Mouse (Mus musculus): ENCODE measurements at regions not wholly inside any gene's neighbourhood (a gene's known extent, or its start where the extent isn't known, plus 50 kb on each side); places are given as distances from the start of the nearest gene placed in this dataset.
A peak's percentile ranks its signal among the peaks of the same experiment; 100 is the strongest.

- H3K4me1 ChIP-seq (ENCODE audit: control insufficient read depth, insufficient read depth, low read length), result no peaks in the 10 kb centered on the region
- 76% methylated on average over 3 of the region's 3 CpGs for WGBS
- H3K27me3 ChIP-seq (ENCODE audit: control insufficient read depth, insufficient read depth, low read length), result no peaks in the 10 kb centered on the region
- H3K36me3 ChIP-seq (ENCODE audit: control insufficient read depth, insufficient read depth, low read length), result no peaks in the 10 kb centered on the region
- H3K9ac ChIP-seq (ENCODE audit: low read depth, low read length), result no peak overlapping the region
- DNase-seq (ENCODE audit: extremely low read depth, low read depth, low spot score), result no peak
- H3K27ac ChIP-seq (replicated peaks; ENCODE audit: insufficient read depth, low read depth, low read length), result no peak overlapping the region
- H3K79me2 ChIP-seq (ENCODE audit: control insufficient read depth, insufficient read depth, low read length), result no peaks in the 10 kb centered on the region
- TF ChIP-seq CTCF (IDR thresholded peaks at IDR 0.05; ENCODE audit: low read depth, low read length) (no peak), POLR2A (IDR thresholded peaks at IDR 0.05; ENCODE audit: extremely low read depth, insufficient read depth, low read length) (no peak)
- H3K4me3 ChIP-seq (ENCODE audit: insufficient read depth, low read depth, low read length), result no peak overlapping the region
Observed at GRCm38 (mm10) chr2:178976495-178976894, 465.7 kb upstream of the Cdh4 start.

GRCm38 (mm10) chr2:178979451-178979850 lies 462.8 kb upstream of the Cdh4 start:
- H3K9ac ChIP-seq (ENCODE audit: low read depth, low read length), result no peak overlapping the region
- H3K4me3 ChIP-seq (ENCODE audit: insufficient read depth, low read depth, low read length), result no peak overlapping the region
- H3K4me1 ChIP-seq (ENCODE audit: control insufficient read depth, insufficient read depth, low read length), result no peaks in the 10 kb centered on the region
- WGBS, result 90% methylated on average over 9 of the region's 9 CpGs
- no peaks in the 10 kb centered on the region for H3K36me3 ChIP-seq (ENCODE audit: control insufficient read depth, insufficient read depth, low read length)
- H3K79me2 ChIP-seq (ENCODE audit: control insufficient read depth, insufficient read depth, low read length), result no peaks in the 10 kb centered on the region
- no peak for TF ChIP-seq POLR2A (IDR thresholded peaks at IDR 0.05; ENCODE audit: extremely low read depth, insufficient read depth, low read length)
- no peak for TF ChIP-seq CTCF (IDR thresholded peaks at IDR 0.05; ENCODE audit: low read depth, low read length)
- no peaks in the 10 kb centered on the region for H3K27me3 ChIP-seq (ENCODE audit: control insufficient read depth, insufficient read depth, low read length)
- H3K27ac ChIP-seq (replicated peaks; ENCODE audit: insufficient read depth, low read depth, low read length), result no peak overlapping the region
- no peak for DNase-seq (ENCODE audit: extremely low read depth, low read depth, low spot score)

- Histone ChIP-seq H3K9ac (ENCODE audit: low read depth, low read length) (no peak overlapping the region), H3K27ac (replicated peaks; ENCODE audit: insufficient read depth, low read depth, low read length) (no peak overlapping the region), H3K79me2 (ENCODE audit: control insufficient read depth, insufficient read depth, low read length) (no peaks in the 10 kb centered on the region), H3K4me1 (ENCODE audit: control insufficient read depth, insufficient read depth, low read length) (no peaks in the 10 kb centered on the region), H3K4me3 (ENCODE audit: insufficient read depth, low read depth, low read length) (no peak overlapping the region), H3K27me3 (ENCODE audit: control insufficient read depth, insufficient read depth, low read length) (no peaks in the 10 kb centered on the region), H3K36me3 (ENCODE audit: control insufficient read depth, insufficient read depth, low read length) (no peaks in the 10 kb centered on the region)
- peak; percentile 15 for DNase-seq (ENCODE audit: extremely low read depth, low read depth, low spot score)
- TF ChIP-seq POLR2A (IDR thresholded peaks at IDR 0.05; ENCODE audit: extremely low read depth, insufficient read depth, low read length) (no peak), CTCF (IDR thresholded peaks at IDR 0.05; ENCODE audit: low read depth, low read length) (no peak)
- 21% methylated on average over 7 of the region's 7 CpGs for WGBS
Observed at GRCm38 (mm10) chr2:178981736-178982502, 460.3 kb upstream of the Cdh4 start.

GRCm38 (mm10) chr2:178983801-178984200 lies 458.4 kb upstream of the Cdh4 start:
- TF ChIP-seq CTCF (IDR thresholded peaks at IDR 0.05; ENCODE audit: low read depth, low read length), result no peak
- TF ChIP-seq POLR2A (IDR thresholded peaks at IDR 0.05; ENCODE audit: extremely low read depth, insufficient read depth, low read length), result no peak
- no peaks in the 10 kb centered on the region for H3K4me1 ChIP-seq (ENCODE audit: control insufficient read depth, insufficient read depth, low read length)
- no peak overlapping the region for H3K9ac ChIP-seq (ENCODE audit: low read depth, low read length)
- no peak overlapping the region for H3K4me3 ChIP-seq (ENCODE audit: insufficient read depth, low read depth, low read length)
- H3K36me3 ChIP-seq (ENCODE audit: control insufficient read depth, insufficient read depth, low read length), result no peaks in the 10 kb centered on the region
- no peak for DNase-seq (ENCODE audit: extremely low read depth, low read depth, low spot score)
- H3K27ac ChIP-seq (replicated peaks; ENCODE audit: insufficient read depth, low read depth, low read length), result no peak overlapping the region
- WGBS, result 88% methylated on average over 8 of the region's 8 CpGs
- no peaks in the 10 kb centered on the region for H3K27me3 ChIP-seq (ENCODE audit: control insufficient read depth, insufficient read depth, low read length)
- no peaks in the 10 kb centered on the region for H3K79me2 ChIP-seq (ENCODE audit: control insufficient read depth, insufficient read depth, low read length)

- no peaks in the 10 kb centered on the region for H3K4me1 ChIP-seq (ENCODE audit: control insufficient read depth, insufficient read depth, low read length)
- H3K9ac ChIP-seq (ENCODE audit: low read depth, low read length), result no peak overlapping the region
- WGBS, result 81% methylated on average over 10 of the region's 10 CpGs
- no peaks in the 10 kb centered on the region for H3K36me3 ChIP-seq (ENCODE audit: control insufficient read depth, insufficient read depth, low read length)
- no peak for DNase-seq (ENCODE audit: extremely low read depth, low read depth, low spot score)
- no peak for TF ChIP-seq CTCF (IDR thresholded peaks at IDR 0.05; ENCODE audit: low read depth, low read length)
- no peak for TF ChIP-seq POLR2A (IDR thresholded peaks at IDR 0.05; ENCODE audit: extremely low read depth, insufficient read depth, low read length)
- H3K79me2 ChIP-seq (ENCODE audit: control insufficient read depth, insufficient read depth, low read length), result no peaks in the 10 kb centered on the region
- H3K4me3 ChIP-seq (ENCODE audit: insufficient read depth, low read depth, low read length), result no peak overlapping the region
- no peak overlapping the region for H3K27ac ChIP-seq (replicated peaks; ENCODE audit: insufficient read depth, low read depth, low read length)
- H3K27me3 ChIP-seq (ENCODE audit: control insufficient read depth, insufficient read depth, low read length), result no peaks in the 10 kb centered on the region
Observed at GRCm38 (mm10) chr2:178987935-178988334, 454.3 kb upstream of the Cdh4 start.

GRCm38 (mm10) chr2:178989291-178989690 lies 452.9 kb upstream of the Cdh4 start:
- no peak for DNase-seq (ENCODE audit: extremely low read depth, low read depth, low spot score)
- H3K36me3 ChIP-seq (ENCODE audit: control insufficient read depth, insufficient read depth, low read length), result no peaks in the 10 kb centered on the region
- TF ChIP-seq POLR2A (IDR thresholded peaks at IDR 0.05; ENCODE audit: extremely low read depth, insufficient read depth, low read length) (no peak), CTCF (IDR thresholded peaks at IDR 0.05; ENCODE audit: low read depth, low read length) (no peak)
- no peak overlapping the region for H3K4me3 ChIP-seq (ENCODE audit: insufficient read depth, low read depth, low read length)
- H3K79me2 ChIP-seq (ENCODE audit: control insufficient read depth, insufficient read depth, low read length), result no peaks in the 10 kb centered on the region
- no peak overlapping the region for H3K9ac ChIP-seq (ENCODE audit: low read depth, low read length)
- H3K27me3 ChIP-seq (ENCODE audit: control insufficient read depth, insufficient read depth, low read length), result no peaks in the 10 kb centered on the region
- WGBS, result 81% methylated on average over 7 of the region's 7 CpGs
- H3K4me1 ChIP-seq (ENCODE audit: control insufficient read depth, insufficient read depth, low read length), result no peaks in the 10 kb centered on the region
- H3K27ac ChIP-seq (replicated peaks; ENCODE audit: insufficient read depth, low read depth, low read length), result no peak overlapping the region

Data from liver, adult 2 months (tissue).